Mouse (Mus musculus) heart, postnatal 0 days (tissue): ENCODE results near the gene Spata7. TPM values are rescaled to one million over a fixed set of nuclear protein-coding genes. Genes with fewer than 3 reads are reported as not detected.

Experiments
- ATAC-seq: fragments of 200-750 bp; cut with Nextera tagmentation; 2 replicates; pipeline ENCODE4 v1.8.0; 2017; ENCODE audit warnings: low read depth, moderate number of reproducible peaks, moderate library complexity; ENCODE audit not compliant: insufficient read depth
- DNase-seq: peaks from one replicate; pipeline ENCODE4 v3.0.0-alpha.2; 2016; ENCODE audit warnings: low spot score
- H3K27ac ChIP-seq: fragments of 300-500 bp; sonication (generic); 2 replicates; pipeline ENCODE4 v1.5.1; 2014; ENCODE audit warnings: low read depth, mild to moderate bottlenecking
- H3K27me3 ChIP-seq: fragments of 300-500 bp; sonication (generic); 2 replicates; pipeline ENCODE4 v1.6.1; 2014; ENCODE audit warnings: low read length, mixed read lengths; ENCODE audit not compliant: control insufficient read depth, insufficient read depth
- H3K36me3 ChIP-seq: fragments of 300-500 bp; sonication (generic); replicated peaks from 2 replicates; pipeline ENCODE4 v1.6.1; 2014; ENCODE audit warnings: low read length, mixed read lengths; ENCODE audit not compliant: control insufficient read depth, insufficient read depth
- H3K4me1 ChIP-seq: fragments of 300-500 bp; sonication (generic); 2 replicates; pipeline ENCODE4 v1.6.1; 2014; ENCODE audit warnings: antibody characterized with exemption; ENCODE audit not compliant: control insufficient read depth, insufficient read depth
- H3K4me2 ChIP-seq: fragments of 300-500 bp; sonication (generic); 2 replicates; pipeline ENCODE4 v1.6.1; 2014; ENCODE audit warnings: low read depth, mild to moderate bottlenecking, low read length, moderate library complexity
- H3K4me3 ChIP-seq: fragments of 300-500 bp; sonication (generic); 2 replicates; pipeline ENCODE4 v1.5.1; 2014; ENCODE audit warnings: low read depth, low read length
- H3K9ac ChIP-seq: fragments of 300-500 bp; sonication (generic); replicated peaks from 2 replicates; pipeline ENCODE4 v1.6.1; 2014; ENCODE audit warnings: low read depth, low read length, mixed read lengths
- H3K9me3 ChIP-seq: fragments of 300-500 bp; sonication (generic); replicated peaks from 2 replicates; pipeline ENCODE4 v1.6.1; 2016; ENCODE audit warnings: low read length; ENCODE audit not compliant: control insufficient read depth
- CTCF ChIP-seq: IDR thresholded peaks from 2 replicates; pipeline ENCODE4 v1.5.1; 2016; ENCODE audit warnings: antibody characterized with exemption, control low read depth, low read depth
- EP300 ChIP-seq: IDR thresholded peaks from 2 replicates; pipeline ENCODE4 v1.6.1; 2016; ENCODE audit warnings: antibody characterized with exemption, low read depth
- WGBS: fragments of 180-500 bp; shearing (Covaris S2); extraction: QIAGEN DNeasy Blood & Tissue Kit; methylation state at CpG from one replicate; pipeline ENCODE4 v1.1.7; 2014; 5-methylcytosine and 5-hydroxymethylcytosine counted together
- polyA plus RNA-seq: library from polyadenylated mRNA; unstranded; fragments of >200 nt; fragmentation: Nextera tagmentation; extraction: Ambion mirVana; gene quantifications from 2 replicates; pipeline ENCODE4 v1.2.1, GENCODE M21; 2015
- total RNA-seq: library from RNA; depleted of rRNA; stranded (reverse); fragments of >200 nt; gene quantifications from 2 replicates; pipeline ENCODE4 v1.2.3, GENCODE M21; 2014; ENCODE audit warnings: low replicate concordance

The Spata7 gene
- total and polyA plus RNA-seq, 2 experiments from 2014 or later = 3.3 to 8.7 TPM

DNA sequence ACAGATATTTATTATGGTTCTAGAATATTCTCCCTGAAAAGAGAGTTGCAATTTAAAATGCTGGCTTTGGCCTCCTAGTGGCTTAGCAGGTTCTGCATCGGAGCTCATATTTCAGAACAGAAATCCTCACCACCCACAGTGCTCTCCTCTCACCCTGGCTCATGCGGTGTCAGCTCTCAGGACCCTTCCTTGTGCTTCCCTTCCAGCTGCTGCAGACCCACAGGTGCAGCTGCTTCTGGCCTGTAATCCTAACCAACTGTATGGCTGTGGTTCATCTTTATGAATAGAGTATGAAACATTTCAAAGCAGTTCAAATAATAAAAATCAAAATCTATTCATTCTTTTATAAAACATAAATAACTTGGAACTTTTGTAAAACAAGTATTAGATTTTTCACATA lies 28.9 kb downstream of the Spata7 start:
- H3K9me3 ChIP-seq = no peaks in the 10 kb centered on the region
- no peaks in the 10 kb centered on the region for H3K27me3 ChIP-seq
- no peak overlapping the region for H3K27ac ChIP-seq
- H3K4me2 ChIP-seq = no peak overlapping the region
- no peak for TF ChIP-seq CTCF
- no peak for TF ChIP-seq EP300
- no peak overlapping the region for H3K4me3 ChIP-seq
- H3K9ac ChIP-seq = no peak overlapping the region
- H3K4me1 ChIP-seq = no peaks in the 10 kb centered on the region
- peaks cover 18% of the 10 kb centered on the region; the same call in 1 of the 2 replicates for H3K36me3 ChIP-seq
- WGBS = 79% methylated on average over 2 of the region's 2 CpGs
- ATAC-seq (no peak), DNase-seq (no peak)

DNA sequence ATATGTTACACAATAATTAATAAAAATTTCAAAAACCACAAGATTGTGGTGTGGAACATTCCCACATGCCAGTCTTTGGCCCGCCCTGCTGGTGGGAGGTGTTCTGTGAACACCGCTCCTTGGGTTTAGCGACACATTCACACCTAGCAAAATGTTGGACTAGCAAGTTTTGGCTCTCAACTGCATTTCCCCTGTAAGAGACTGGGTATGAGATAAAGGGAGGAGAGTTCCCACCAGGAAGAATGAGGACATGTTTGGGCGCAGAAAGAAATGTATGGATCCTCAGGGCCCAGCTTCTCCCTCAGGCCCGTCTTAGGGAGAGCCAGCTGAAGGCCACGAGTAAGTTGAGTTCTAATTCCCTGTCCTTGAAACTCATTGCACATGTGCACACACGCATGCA lies 34.7 kb downstream of the Spata7 start:
- WGBS = 87% methylated on average over 7 of the region's 7 CpGs
- no peaks in the 10 kb centered on the region for H3K9me3 ChIP-seq
- TF ChIP-seq EP300 = no peak
- no peak for TF ChIP-seq CTCF
- ATAC-seq (no peak), DNase-seq (no peak)
- H3K27me3 ChIP-seq = no peaks in the 10 kb centered on the region
- no peak overlapping the region for H3K9ac ChIP-seq
- H3K4me3 ChIP-seq = no peak overlapping the region
- peaks cover 36% of the 10 kb centered on the region for H3K36me3 ChIP-seq
- no peaks in the 10 kb centered on the region for H3K4me1 ChIP-seq
- H3K27ac ChIP-seq = no peak overlapping the region
- no peak overlapping the region for H3K4me2 ChIP-seq

DNA sequence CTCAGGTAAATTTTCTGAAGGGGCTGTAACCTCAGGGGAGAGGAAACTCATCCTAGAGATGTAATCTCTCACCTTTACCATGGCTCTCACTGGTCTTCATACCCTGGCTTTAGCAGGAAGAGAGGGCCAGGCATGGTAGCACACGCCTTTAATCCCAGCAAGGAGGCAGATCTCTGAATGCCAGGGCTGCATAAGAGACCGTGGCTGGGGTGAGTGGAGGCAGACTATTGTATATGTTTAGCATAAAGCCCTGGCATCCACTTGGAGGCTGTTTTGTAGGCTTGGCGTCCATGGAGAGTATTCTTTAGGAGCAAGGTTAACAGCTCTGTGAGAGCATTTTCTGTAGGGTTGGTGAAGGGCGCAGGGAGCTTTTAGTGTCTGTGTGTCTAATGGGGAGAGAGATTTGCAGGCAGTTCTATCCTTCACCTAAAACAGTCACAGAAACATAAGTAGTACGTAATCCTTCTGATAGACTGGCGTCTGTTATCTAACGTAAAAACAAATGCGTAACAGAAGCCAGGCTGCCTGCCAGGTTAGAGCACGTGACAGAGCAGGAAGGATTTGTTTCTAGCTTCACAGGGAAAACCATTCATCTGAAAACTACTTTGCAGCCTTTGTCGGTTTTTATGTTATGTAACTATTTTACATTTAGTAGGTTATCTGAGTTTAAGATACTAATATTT lies 40.3 kb downstream of the Spata7 start:
- TF ChIP-seq CTCF (no peak), EP300 (no peak)
- no peaks in the 10 kb centered on the region for H3K27me3 ChIP-seq
- H3K36me3 ChIP-seq = 0 out of 2 replicates have a peak, but pooled peaks cover 7% of the 10 kb centered on the region
- peak overlapping the region; percentile 62 for H3K27ac ChIP-seq
- H3K4me3 ChIP-seq = no peak overlapping the region
- H3K4me1 ChIP-seq = peaks cover 5% of the 10 kb centered on the region
- WGBS = 17% methylated on average over 10 of the region's 10 CpGs
- H3K9ac ChIP-seq = 0 out of 2 replicates have a peak overlapping the region, but pooled peaks have one; percentile 2
- H3K4me2 ChIP-seq = peak overlapping the region; percentile 14; the same call in 1 of the 2 replicates
- ATAC-seq = peak; percentile 75
- no peaks in the 10 kb centered on the region for H3K9me3 ChIP-seq
- DNase-seq = peak; percentile 83

GRCm38 (mm10) chr12:98669086-98669485 lies 41.1 kb downstream of the Spata7 start:
- TF ChIP-seq CTCF (no peak), EP300 (no peak)
- Histone ChIP-seq H3K36me3 (0 out of 2 replicates have a peak, but pooled peaks cover 7% of the 10 kb centered on the region), H3K27ac (peak overlapping the region; percentile 43; the same call in 1 of the 2 replicates), H3K9me3 (no peaks in the 10 kb centered on the region), H3K4me3 (no peak overlapping the region), H3K9ac (no peak overlapping the region), H3K27me3 (no peaks in the 10 kb centered on the region), H3K4me1 (peaks cover 5% of the 10 kb centered on the region), H3K4me2 (no peak overlapping the region)
- WGBS = 52% methylated on average over 10 of the region's 10 CpGs
- ATAC-seq (no peak), DNase-seq (peak; percentile 11)

DNA sequence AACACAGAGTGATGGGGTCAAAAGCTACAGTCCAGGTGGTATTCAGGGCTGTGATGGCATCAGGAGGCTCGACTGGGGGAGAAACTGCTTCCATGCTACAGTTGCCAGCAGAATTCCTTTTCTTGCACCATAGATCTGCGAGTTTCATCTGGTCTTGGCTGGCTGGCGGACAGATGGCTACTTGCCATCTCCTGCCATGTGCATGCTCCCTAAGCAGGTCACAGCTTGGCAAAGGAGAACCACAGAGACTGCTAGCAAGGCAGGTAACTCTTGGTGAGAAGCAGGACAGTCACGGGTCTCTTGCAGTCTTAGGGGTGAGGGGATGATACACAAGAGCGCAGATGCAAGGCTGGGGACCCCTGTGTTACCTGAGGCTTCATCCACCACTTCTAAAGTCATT lies 41.9 kb downstream of the Spata7 start:
- DNase-seq (peak; percentile 5), ATAC-seq (no peak)
- Histone ChIP-seq H3K4me1 (peaks cover 5% of the 10 kb centered on the region), H3K9me3 (no peaks in the 10 kb centered on the region), H3K4me2 (no peak overlapping the region), H3K4me3 (no peak overlapping the region), H3K27me3 (no peaks in the 10 kb centered on the region), H3K27ac (no peak overlapping the region), H3K36me3 (0 out of 2 replicates have a peak, but pooled peaks cover 2% of the 10 kb centered on the region), H3K9ac (no peak overlapping the region)
- 65% methylated on average over 5 of the region's 5 CpGs for WGBS
- TF ChIP-seq CTCF (no peak), EP300 (no peak)
